Mouse (Mus musculus) kidney, postnatal 25 days (tissue): ENCODE measurements around the gene Me1.

ENCODE experiments used
- DNase-seq, 2 experiments: peaks; one replicate each; pipeline ENCODE4 v3.0.0; 2021; ENCODE audit warnings: mixed read lengths in 2 of 2

The Me1 gene

GRCm38 (mm10) chr9:86695818-86696261 lies at the start of gene Me1:
Gene Me1 (minus strand): TSS chr9:86695953.
- peak; percentile 52 to 86 for DNase-seq

GRCm38 (mm10) chr9:86744041-86744440 lies 48.3 kb upstream of the Me1 start:
- DNase-seq = no peak

- DNase-seq = peak; percentile 6 to 43
Measured at GRCm38 (mm10) chr9:86742959-86743911, 47.5 kb upstream of the Me1 start, which contains the start of gene Prss35. Gene Prss35 (plus strand): TSS chr9:86743649.

GRCm38 (mm10) chr9:86739971-86740370 lies 44.2 kb upstream of the Me1 start:
- no peak for DNase-seq

- no peak for DNase-seq
Measured at GRCm38 (mm10) chr9:86738801-86739200, 43.0 kb upstream of the Me1 start.

GRCm38 (mm10) chr9:86738067-86738466 lies 42.3 kb upstream of the Me1 start:
- no peak for DNase-seq

- no peak for DNase-seq
Measured at GRCm38 (mm10) chr9:86736991-86737390, 41.2 kb upstream of the Me1 start.

- no peak for DNase-seq
Measured at GRCm38 (mm10) chr9:86734795-86735194, 39.0 kb upstream of the Me1 start.

- no peak for DNase-seq
Measured at GRCm38 (mm10) chr9:86734357-86734756, 38.6 kb upstream of the Me1 start.

- DNase-seq = no peak
Measured at GRCm38 (mm10) chr9:86729811-86730210, 34.1 kb upstream of the Me1 start.

GRCm38 (mm10) chr9:86729084-86729483 lies 33.3 kb upstream of the Me1 start:
- no peak for DNase-seq

GRCm38 (mm10) chr9:86728214-86728814 lies 32.6 kb upstream of the Me1 start:
- no peak for DNase-seq

- no peak for DNase-seq
Measured at GRCm38 (mm10) chr9:86726381-86726720, 30.6 kb upstream of the Me1 start.

GRCm38 (mm10) chr9:86725604-86726380 lies 30.0 kb upstream of the Me1 start:
- no peak for DNase-seq

GRCm38 (mm10) chr9:86725066-86725465 lies 29.3 kb upstream of the Me1 start:
- DNase-seq = no peak

- no peak for DNase-seq
Measured at GRCm38 (mm10) chr9:86720794-86721193, 25.0 kb upstream of the Me1 start.

- no peak for DNase-seq
Measured at GRCm38 (mm10) chr9:86720227-86720626, 24.5 kb upstream of the Me1 start.

- DNase-seq = no peak
Measured at GRCm38 (mm10) chr9:86717119-86717518, 21.4 kb upstream of the Me1 start.

GRCm38 (mm10) chr9:86716540-86716939 lies 20.8 kb upstream of the Me1 start:
- DNase-seq = no peak

GRCm38 (mm10) chr9:86714089-86714488 lies 18.3 kb upstream of the Me1 start:
- DNase-seq = no peak

- DNase-seq = no peak
Measured at GRCm38 (mm10) chr9:86712648-86713047, 16.9 kb upstream of the Me1 start.

- DNase-seq = no peak
Measured at GRCm38 (mm10) chr9:86710091-86710634, 14.4 kb upstream of the Me1 start.

- DNase-seq = no peak
Measured at GRCm38 (mm10) chr9:86708921-86709320, 13.2 kb upstream of the Me1 start.
